Mouse (Mus musculus): Measurements from ENCODE around the gene Baz2b. TPM values are rescaled to one million over a fixed set of nuclear protein-coding genes. Genes with fewer than 3 reads are reported as not detected.
A peak's percentile ranks its signal among the peaks of the same experiment; 100 is the strongest.

Gene Baz2b
- polyA plus RNA-seq (2014; fragmentation: Nextera tagmentation; extraction: Ambion mirVana), result 78.6 and 108 TPM in 2 replicates

DNA sequence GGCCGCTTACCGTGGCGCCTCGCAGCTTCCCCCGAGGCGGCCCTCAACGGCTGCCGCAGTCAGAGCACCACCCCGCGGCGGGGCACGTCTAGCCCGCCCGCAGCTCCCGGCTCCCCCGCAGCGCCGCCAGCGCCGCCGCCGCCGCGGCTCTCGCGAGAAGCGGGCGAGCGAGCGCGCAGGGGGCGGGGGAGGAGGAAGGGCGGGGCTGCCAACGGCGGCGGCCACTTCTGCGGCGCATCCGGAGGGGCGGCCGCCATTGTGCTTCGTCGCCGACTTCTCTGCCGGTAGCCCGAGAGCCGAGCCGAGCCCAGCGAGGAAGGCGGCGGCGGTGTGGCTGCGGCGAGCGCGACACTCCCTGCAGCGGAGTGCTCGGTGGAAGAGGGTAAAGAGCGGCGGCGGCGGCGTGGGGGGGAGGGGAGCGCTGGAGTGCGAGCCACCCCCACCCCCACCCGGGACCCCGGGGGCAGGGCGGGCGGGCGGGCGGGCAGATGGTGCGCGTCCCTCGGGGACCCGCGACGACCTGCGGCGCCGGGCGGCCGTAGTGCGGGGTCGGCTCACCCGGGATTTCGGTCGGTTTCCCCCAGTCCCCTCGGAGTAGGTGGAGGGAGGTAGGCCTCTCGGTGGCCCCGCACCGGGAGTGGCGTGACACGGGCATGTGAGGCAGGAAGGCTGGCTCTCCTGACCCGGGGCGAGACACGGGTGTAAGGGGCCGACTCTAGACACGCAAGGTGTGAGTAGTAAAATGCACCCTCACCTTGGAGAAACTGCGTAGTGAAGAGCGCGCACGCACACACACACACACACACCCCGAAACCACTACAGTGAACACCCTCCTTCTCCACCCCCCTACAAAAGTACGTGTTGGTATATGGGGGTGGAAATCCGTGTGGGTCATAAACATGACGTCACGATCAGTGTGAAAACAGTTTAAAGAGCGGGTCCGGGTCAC is at the start of gene Baz2b, which contains the start of gene March7:
Gene Baz2b, minus strand, starts transcription at position 137 of the 949 bp plus-strand sequence.
Gene March7, plus strand, starts transcription at position 185 of the 949 bp plus-strand sequence.
- Histone ChIP-seq H3K27ac (ENCODE audit: low read depth, low read length) (peak within 1 kb of the TSS; percentile 93), H3K9ac (ENCODE audit: low read depth, low read length) (peak within 1 kb of the TSS; percentile 91), H3K27me3 (ENCODE audit: control insufficient read depth, insufficient read depth, low read length) (no peaks in the 10 kb centered on the region), H3K36me3 (ENCODE audit: control insufficient read depth, insufficient read depth, low read length) (no peaks in the 10 kb centered on the region), H3K4me3 (ENCODE audit: low read depth, low read length) (peak within 1 kb of the TSS; percentile 93), H3K4me2 (replicated peaks; ENCODE audit: low read depth, low read length) (peak within 1 kb of the TSS; percentile 71), H3K4me1 (replicated peaks; ENCODE audit: control insufficient read depth, insufficient read depth, low read length) (no peaks in the 10 kb centered on the region; the same call in 1 of the 2 replicates), H3K9me3 (ENCODE audit: control insufficient read depth, low read length) (no peaks in the 10 kb centered on the region)
- peak; percentile 91 for ATAC-seq (ENCODE audit: low FRiP score)
- peak; percentile 94 for DNase-seq (ENCODE audit: low spot score)
- under 1% methylated on average over 42 of the region's 109 CpGs for WGBS

DNA sequence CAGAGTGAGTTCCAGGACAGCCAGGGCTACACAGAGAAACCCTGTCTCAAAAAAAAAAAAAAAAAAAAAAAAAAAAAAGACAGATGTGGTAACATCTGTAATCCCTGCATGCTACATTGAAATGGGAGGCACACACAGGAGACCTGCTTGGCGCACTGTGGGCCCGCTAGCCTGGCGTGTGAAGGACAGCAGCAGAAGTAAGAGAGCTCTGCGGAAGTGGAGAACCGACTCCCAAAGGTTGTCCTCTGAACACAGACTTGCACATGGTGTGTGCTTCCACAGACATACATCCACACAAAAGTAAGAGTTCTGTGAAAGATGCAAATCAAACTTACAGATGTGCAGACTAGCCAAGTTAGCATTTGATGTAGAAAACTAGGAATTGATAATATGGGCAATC is 49.5 kb upstream of the Baz2b start:
- 93% methylated on average over 5 of the region's 5 CpGs for WGBS

DNA sequence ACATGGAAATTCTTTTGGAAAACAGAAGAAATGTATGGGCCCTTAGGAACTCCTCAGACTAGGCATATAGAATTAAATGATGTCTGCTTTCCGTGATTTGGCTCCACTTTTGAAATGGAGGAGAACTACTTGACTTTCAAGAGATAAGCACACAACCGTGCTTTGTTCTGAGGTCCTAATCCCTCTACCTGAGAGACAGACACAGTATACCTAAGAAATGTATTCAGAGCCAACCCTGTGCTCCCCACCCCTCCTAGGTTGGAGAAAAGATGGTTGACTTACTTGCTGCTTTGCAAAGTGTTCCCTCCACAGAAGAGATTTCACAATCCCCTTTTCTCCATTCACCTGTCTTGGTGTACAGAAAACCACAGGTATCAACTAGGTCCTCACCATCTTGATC is 47.1 kb upstream of the Baz2b start:
- no peaks in the 10 kb centered on the region for H3K27me3 ChIP-seq (ENCODE audit: control insufficient read depth, insufficient read depth, low read length)
- H3K4me3 ChIP-seq (ENCODE audit: low read depth, low read length), result no peak overlapping the region
- H3K4me2 ChIP-seq (replicated peaks; ENCODE audit: low read depth, low read length), result no peak overlapping the region
- DNase-seq (ENCODE audit: low spot score) (no peak), ATAC-seq (ENCODE audit: low FRiP score) (no peak)
- H3K9me3 ChIP-seq (ENCODE audit: control insufficient read depth, low read length), result no peaks in the 10 kb centered on the region
- H3K4me1 ChIP-seq (replicated peaks; ENCODE audit: control insufficient read depth, insufficient read depth, low read length), result no peaks in the 10 kb centered on the region
- WGBS, result 93% methylated on average over 2 of the region's 2 CpGs
- no peaks in the 10 kb centered on the region for H3K36me3 ChIP-seq (ENCODE audit: control insufficient read depth, insufficient read depth, low read length)
- no peak overlapping the region for H3K27ac ChIP-seq (ENCODE audit: low read depth, low read length)
- no peak overlapping the region for H3K9ac ChIP-seq (ENCODE audit: low read depth, low read length)

More for the DNA sequence above, 49.5 kb upstream of the Baz2b start:
- H3K4me3 ChIP-seq (ENCODE audit: low read depth, low read length), result no peak overlapping the region
- no peaks in the 10 kb centered on the region for H3K36me3 ChIP-seq (ENCODE audit: control insufficient read depth, insufficient read depth, low read length)
- no peak for ATAC-seq (ENCODE audit: low FRiP score)
- H3K9ac ChIP-seq (ENCODE audit: low read depth, low read length), result no peak overlapping the region
- no peak overlapping the region for H3K4me2 ChIP-seq (replicated peaks; ENCODE audit: low read depth, low read length)
- no peaks in the 10 kb centered on the region for H3K4me1 ChIP-seq (replicated peaks; ENCODE audit: control insufficient read depth, insufficient read depth, low read length)
- DNase-seq (ENCODE audit: low spot score), result no peak
- H3K9me3 ChIP-seq (ENCODE audit: control insufficient read depth, low read length), result no peaks in the 10 kb centered on the region
- H3K27me3 ChIP-seq (ENCODE audit: control insufficient read depth, insufficient read depth, low read length), result no peaks in the 10 kb centered on the region
- H3K27ac ChIP-seq (ENCODE audit: low read depth, low read length), result no peak overlapping the region

DNA sequence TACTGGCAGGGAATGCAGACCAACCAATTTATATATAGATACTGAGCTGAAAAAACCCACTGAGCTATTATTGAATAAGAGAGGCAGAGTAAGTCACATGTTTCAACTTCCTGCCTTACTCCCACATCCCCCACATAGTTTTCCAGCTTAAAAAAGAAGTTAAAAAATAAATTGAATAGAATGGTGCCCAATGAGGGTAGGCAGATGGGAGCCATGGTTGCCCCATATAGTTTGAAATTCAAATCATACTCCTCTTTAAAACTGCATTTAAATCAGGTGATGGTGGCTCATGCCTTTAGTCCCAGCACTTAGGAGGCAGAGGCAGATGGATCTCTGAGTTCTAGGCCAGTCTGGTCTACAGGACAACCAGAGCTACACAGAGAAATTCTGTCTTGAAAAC is 43.9 kb upstream of the Baz2b start:
- H3K36me3 ChIP-seq (ENCODE audit: control insufficient read depth, insufficient read depth, low read length), result no peaks in the 10 kb centered on the region
- no peaks in the 10 kb centered on the region for H3K4me1 ChIP-seq (replicated peaks; ENCODE audit: control insufficient read depth, insufficient read depth, low read length)
- no peaks in the 10 kb centered on the region for H3K27me3 ChIP-seq (ENCODE audit: control insufficient read depth, insufficient read depth, low read length)
- H3K27ac ChIP-seq (ENCODE audit: low read depth, low read length), result no peak overlapping the region
- H3K4me2 ChIP-seq (replicated peaks; ENCODE audit: low read depth, low read length), result no peak overlapping the region
- H3K9ac ChIP-seq (ENCODE audit: low read depth, low read length), result no peak overlapping the region
- H3K4me3 ChIP-seq (ENCODE audit: low read depth, low read length), result no peak overlapping the region
- no peak for ATAC-seq (ENCODE audit: low FRiP score)
- H3K9me3 ChIP-seq (ENCODE audit: control insufficient read depth, low read length), result no peaks in the 10 kb centered on the region
- DNase-seq (ENCODE audit: low spot score), result no peak

DNA sequence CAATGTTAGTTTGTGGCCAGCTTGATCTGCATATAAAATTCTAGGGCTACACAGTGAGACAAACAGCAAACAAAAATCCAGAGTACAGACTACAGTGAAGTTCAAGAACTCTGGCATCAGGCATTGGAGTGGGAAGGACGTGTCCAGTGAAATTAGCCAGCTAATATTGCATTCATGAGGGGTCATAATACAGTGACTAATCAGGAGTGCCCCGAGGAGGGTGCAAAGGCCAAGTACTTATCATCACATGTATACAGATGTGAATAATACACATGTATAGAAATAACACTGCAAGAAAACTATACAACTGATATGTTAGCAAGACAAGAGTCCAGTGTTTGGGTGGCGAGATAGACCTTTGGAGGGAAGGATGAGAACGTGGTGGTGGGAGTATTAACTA is 43.1 kb upstream of the Baz2b start:
- Histone ChIP-seq H3K4me1 (replicated peaks; ENCODE audit: control insufficient read depth, insufficient read depth, low read length) (no peaks in the 10 kb centered on the region), H3K9me3 (ENCODE audit: control insufficient read depth, low read length) (no peaks in the 10 kb centered on the region), H3K36me3 (ENCODE audit: control insufficient read depth, insufficient read depth, low read length) (no peaks in the 10 kb centered on the region), H3K27ac (ENCODE audit: low read depth, low read length) (no peak overlapping the region), H3K4me3 (ENCODE audit: low read depth, low read length) (no peak overlapping the region), H3K9ac (ENCODE audit: low read depth, low read length) (no peak overlapping the region), H3K4me2 (replicated peaks; ENCODE audit: low read depth, low read length) (no peak overlapping the region), H3K27me3 (ENCODE audit: control insufficient read depth, insufficient read depth, low read length) (no peaks in the 10 kb centered on the region)
- DNase-seq (ENCODE audit: low spot score), result no peak
- ATAC-seq (ENCODE audit: low FRiP score), result no peak
- WGBS, result 90% methylated on average over 4 of the region's 4 CpGs

DNA sequence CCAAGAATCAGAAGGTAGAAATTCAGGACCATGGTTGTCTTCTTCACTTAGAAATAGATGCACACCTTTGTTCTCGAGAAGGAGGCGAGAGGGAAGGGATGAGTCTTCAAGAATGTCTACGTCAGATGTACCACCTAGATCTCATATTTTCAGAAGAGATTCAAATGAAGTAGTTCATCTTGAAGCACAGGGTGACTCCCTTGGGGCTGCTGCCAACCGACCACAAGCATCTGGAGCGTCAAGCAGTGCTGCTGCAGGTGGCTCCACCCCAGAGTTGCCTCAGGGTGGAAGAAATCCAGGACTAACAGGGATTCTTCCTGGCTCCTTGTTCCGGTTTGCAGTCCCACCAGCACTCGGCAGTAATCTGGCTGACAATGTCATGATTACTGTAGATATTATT is 24.9 kb upstream of the Baz2b start:
- H3K36me3 ChIP-seq (ENCODE audit: control insufficient read depth, insufficient read depth, low read length), result peaks cover 2% of the 10 kb centered on the region; the same call in 1 of the 2 replicates
- DNase-seq (ENCODE audit: low spot score) (no peak), ATAC-seq (ENCODE audit: low FRiP score) (no peak)
- H3K4me3 ChIP-seq (ENCODE audit: low read depth, low read length), result no peak overlapping the region
- no peak overlapping the region for H3K4me2 ChIP-seq (replicated peaks; ENCODE audit: low read depth, low read length)
- no peak overlapping the region for H3K27ac ChIP-seq (ENCODE audit: low read depth, low read length)
- no peaks in the 10 kb centered on the region for H3K4me1 ChIP-seq (replicated peaks; ENCODE audit: control insufficient read depth, insufficient read depth, low read length)
- 89% methylated on average over 7 of the region's 7 CpGs for WGBS
- no peaks in the 10 kb centered on the region for H3K27me3 ChIP-seq (ENCODE audit: control insufficient read depth, insufficient read depth, low read length)
- no peak overlapping the region for H3K9ac ChIP-seq (ENCODE audit: low read depth, low read length)
- H3K9me3 ChIP-seq (ENCODE audit: control insufficient read depth, low read length), result no peaks in the 10 kb centered on the region

DNA sequence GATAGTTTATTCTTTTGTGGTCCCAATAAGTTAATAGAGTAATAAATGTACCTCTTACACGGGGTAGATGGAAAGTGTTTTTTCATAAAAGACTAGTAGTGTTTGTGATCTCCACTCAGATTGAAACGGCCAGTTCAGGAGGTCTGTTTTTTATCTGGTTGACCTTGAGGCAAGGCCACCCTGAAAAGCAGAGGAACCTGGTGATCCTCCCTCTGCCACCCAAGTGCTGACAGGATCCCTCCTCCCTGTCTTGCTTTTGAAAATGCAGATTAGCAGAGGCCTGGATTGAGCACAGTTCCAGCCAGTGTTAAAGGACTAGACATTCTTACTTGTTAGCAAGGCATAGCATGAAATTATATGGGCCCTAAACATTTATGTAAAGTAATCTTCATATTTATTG is 23.5 kb upstream of the Baz2b start:
- H3K4me3 ChIP-seq (ENCODE audit: low read depth, low read length), result no peak overlapping the region
- no peak for ATAC-seq (ENCODE audit: low FRiP score)
- no peaks in the 10 kb centered on the region for H3K4me1 ChIP-seq (replicated peaks; ENCODE audit: control insufficient read depth, insufficient read depth, low read length)
- H3K9ac ChIP-seq (ENCODE audit: low read depth, low read length), result no peak overlapping the region
- DNase-seq (ENCODE audit: low spot score), result no peak
- no peak overlapping the region for H3K27ac ChIP-seq (ENCODE audit: low read depth, low read length)
- no peaks in the 10 kb centered on the region for H3K9me3 ChIP-seq (ENCODE audit: control insufficient read depth, low read length)
- no peak overlapping the region for H3K4me2 ChIP-seq (replicated peaks; ENCODE audit: low read depth, low read length)
- H3K36me3 ChIP-seq (ENCODE audit: control insufficient read depth, insufficient read depth, low read length), result 0 out of 2 replicates have a peak, but pooled peaks cover 2% of the 10 kb centered on the region
- 93% methylated on average over 2 of the region's 2 CpGs for WGBS
- no peaks in the 10 kb centered on the region for H3K27me3 ChIP-seq (ENCODE audit: control insufficient read depth, insufficient read depth, low read length)

DNA sequence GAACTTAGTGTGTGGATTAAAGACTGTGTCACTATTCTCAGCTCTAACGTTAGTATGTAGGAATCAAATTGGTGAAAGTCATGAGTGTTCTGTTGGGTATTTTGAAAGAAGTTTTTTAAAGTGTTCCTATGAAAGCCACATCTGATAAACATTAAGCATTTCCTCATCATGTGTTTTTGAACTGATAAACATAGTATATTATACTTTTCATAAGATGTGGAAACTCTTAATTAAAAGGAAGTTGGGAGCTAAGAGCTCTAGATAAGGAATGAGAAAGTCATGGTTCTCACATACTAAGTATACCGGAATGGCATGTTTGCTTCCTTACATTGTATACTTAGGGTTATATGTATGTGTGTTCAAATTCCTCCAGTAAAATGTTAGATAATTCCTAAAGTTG is 20.7 kb upstream of the Baz2b start:
- no peak for DNase-seq (ENCODE audit: low spot score)
- 96% methylated on average over 2 of the region's 2 CpGs for WGBS
- H3K36me3 ChIP-seq (ENCODE audit: control insufficient read depth, insufficient read depth, low read length), result 0 out of 2 replicates have a peak, but pooled peaks cover 2% of the 10 kb centered on the region
- no peak for ATAC-seq (ENCODE audit: low FRiP score)
- H3K9ac ChIP-seq (ENCODE audit: low read depth, low read length), result no peak overlapping the region
- H3K27me3 ChIP-seq (ENCODE audit: control insufficient read depth, insufficient read depth, low read length), result no peaks in the 10 kb centered on the region
- H3K9me3 ChIP-seq (ENCODE audit: control insufficient read depth, low read length), result no peaks in the 10 kb centered on the region
- no peaks in the 10 kb centered on the region for H3K4me1 ChIP-seq (replicated peaks; ENCODE audit: control insufficient read depth, insufficient read depth, low read length)
- H3K27ac ChIP-seq (ENCODE audit: low read depth, low read length), result no peak overlapping the region
- no peak overlapping the region for H3K4me3 ChIP-seq (ENCODE audit: low read depth, low read length)
- H3K4me2 ChIP-seq (replicated peaks; ENCODE audit: low read depth, low read length), result no peak overlapping the region

DNA sequence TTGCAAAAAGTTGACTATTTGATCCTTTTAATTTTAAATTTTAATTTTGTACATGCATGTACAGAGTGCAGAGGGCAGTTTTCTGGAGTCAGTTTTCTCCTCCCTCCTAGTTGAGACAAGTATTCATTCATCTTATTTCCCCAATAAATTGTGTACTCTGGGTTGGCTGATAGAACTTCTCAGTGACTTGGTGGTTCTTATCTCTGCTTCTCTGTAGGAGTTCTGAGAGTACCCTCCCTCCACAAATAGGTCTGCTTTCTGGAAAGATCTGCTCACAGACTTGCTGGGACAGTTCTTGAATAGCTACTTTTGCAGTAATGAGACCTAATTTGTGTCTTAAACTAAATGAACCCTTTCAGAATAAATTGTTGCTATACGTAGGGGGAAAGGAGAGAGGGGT is 18.8 kb upstream of the Baz2b start:
- 100% methylated on average over 1 of the region's 1 CpGs for WGBS
- H3K9ac ChIP-seq (ENCODE audit: low read depth, low read length), result no peak overlapping the region
- H3K4me1 ChIP-seq (replicated peaks; ENCODE audit: control insufficient read depth, insufficient read depth, low read length), result no peaks in the 10 kb centered on the region
- H3K4me2 ChIP-seq (replicated peaks; ENCODE audit: low read depth, low read length), result no peak overlapping the region
- H3K27ac ChIP-seq (ENCODE audit: low read depth, low read length), result no peak overlapping the region
- H3K27me3 ChIP-seq (ENCODE audit: control insufficient read depth, insufficient read depth, low read length), result no peaks in the 10 kb centered on the region
- ATAC-seq (ENCODE audit: low FRiP score) (no peak), DNase-seq (ENCODE audit: low spot score) (no peak)
- no peak overlapping the region for H3K4me3 ChIP-seq (ENCODE audit: low read depth, low read length)
- H3K9me3 ChIP-seq (ENCODE audit: control insufficient read depth, low read length), result no peaks in the 10 kb centered on the region
- no peaks in the 10 kb centered on the region for H3K36me3 ChIP-seq (ENCODE audit: control insufficient read depth, insufficient read depth, low read length)
